Comparison of ENCODE assay signal across 23 mouse cellular contexts in the genomic region with DNA sequence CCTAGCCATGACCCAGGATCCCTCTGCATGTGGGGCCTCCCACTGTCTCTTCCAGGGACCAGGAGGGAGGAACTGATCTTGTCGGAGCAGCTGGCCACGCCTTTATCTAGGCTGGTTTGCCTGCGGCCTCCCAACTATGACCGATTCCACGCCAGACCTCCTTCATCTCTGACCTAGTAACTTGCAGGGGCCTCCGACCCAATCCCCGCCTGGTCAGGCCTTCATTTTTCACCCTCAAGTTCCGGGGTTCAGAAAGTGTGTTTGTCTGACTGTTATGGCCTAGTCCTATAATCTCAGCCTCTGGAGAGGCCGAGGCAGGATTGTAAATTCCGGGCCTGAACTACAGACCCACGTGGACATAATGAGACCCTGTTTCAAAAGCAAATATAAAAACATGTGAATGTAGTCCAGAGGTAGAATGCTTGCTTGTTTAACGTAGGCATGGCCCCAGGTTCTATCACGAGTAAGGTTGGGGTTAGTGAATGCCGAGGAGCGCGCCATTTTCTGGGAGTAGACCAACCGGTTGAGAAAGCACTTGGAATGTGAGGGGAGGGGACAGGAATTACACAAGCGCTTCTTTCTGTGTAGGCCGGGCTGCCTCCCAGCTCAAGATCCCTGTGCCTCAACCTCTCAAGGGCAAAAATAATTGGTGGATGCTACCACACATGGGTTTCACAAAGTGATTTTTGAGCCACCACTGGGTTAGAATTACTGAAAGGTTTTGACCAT.
"Had no signal": no experiment of that assay in that cellular context is flagged by ENCODE, and none has a peak within 500 bp of the region (broad histone marks: within the 10 kb centered on the region; RNA-seq: fewer than 3 reads in every experiment).

No protein-coding gene starts in this region.

- H3K27me3 ChIP-seq: limb, embryonic 13.5 days; liver, embryonic 15.5 days; neural tube, embryonic 12.5 days; neural tube, embryonic 15.5 days had no signal

- H3K9ac ChIP-seq: limb, embryonic 13.5 days; liver, embryonic 12.5 days; liver, embryonic 15.5 days; neural tube, embryonic 12.5 days; neural tube, embryonic 15.5 days had no signal

- H3K4me1 ChIP-seq: limb, embryonic 13.5 days; midbrain, embryonic 10.5 days; neural tube, embryonic 12.5 days; neural tube, embryonic 15.5 days had no signal

- H3K36me3 ChIP-seq: limb, embryonic 13.5 days; liver, embryonic 12.5 days; liver, embryonic 15.5 days; midbrain, embryonic 10.5 days; neural tube, embryonic 12.5 days; neural tube, embryonic 15.5 days had no signal

- ATAC-seq: liver, embryonic 12.5 days had no signal

- H3K9me3 ChIP-seq: limb, embryonic 13.5 days; liver, embryonic 12.5 days; liver, embryonic 15.5 days; neural tube, embryonic 12.5 days; neural tube, embryonic 15.5 days had no signal

- H3K27ac ChIP-seq: kidney, postnatal 0 days; limb, embryonic 13.5 days; liver, embryonic 12.5 days; liver, embryonic 15.5 days; macrophage; midbrain, embryonic 10.5 days; neural tube, embryonic 12.5 days; neural tube, embryonic 15.5 days; stomach, postnatal 0 days had no signal

- H3K4me3 ChIP-seq: limb, embryonic 13.5 days; liver, embryonic 12.5 days; liver, embryonic 15.5 days; megakaryocyte, embryonic 14.5 days; midbrain, embryonic 10.5 days; neural tube, embryonic 12.5 days; neural tube, embryonic 15.5 days had no signal

- DNase-seq: kidney, adult 2 months; kidney, postnatal 25 days; left cerebral cortex, postnatal 4 days; liver; lung, adult 18-20 months; lung, postnatal 14 days; midbrain, embryonic 14.5 days; right cerebral cortex, adult 18-20 months; right cerebral cortex, postnatal 14 days; right cerebral cortex, postnatal 4 days; thymus, adult 2 months; thymus, postnatal 14 days; thymus, postnatal 4 days had no signal
